Mouse (Mus musculus): Measurements from ENCODE around the gene 1700001C19Rik.

- TF ChIP-seq POLR2A (IDR thresholded peaks at IDR 0.05; ENCODE audit: low read depth, low read length) (no peak), CTCF (IDR thresholded peaks at IDR 0.05; ENCODE audit: extremely low read depth, insufficient read depth, insufficient read length, insufficient replicate concordance) (no peak)
These were observed 68.6 kb downstream of the 1700001C19Rik start, which contains the start of gene Mrps10 for GRCm38 (mm10) chr17:47368401-47369086.

All from spleen, adult 2 months (tissue).